Mouse (Mus musculus) embryonic facial prominence, embryonic 12.5 days (tissue): Measurements from ENCODE around the gene Dmp1. TPM values are rescaled to one million over a fixed set of nuclear protein-coding genes. Genes with fewer than 3 reads are reported as not detected.

ENCODE experiments used
- ATAC-seq: fragments of 200-750 bp; cut with Nextera tagmentation; 2 replicates; pipeline ENCODE4 v1.8.0; 2017; ENCODE audit not compliant: insufficient number of reproducible peaks, insufficient read depth, low FRiP score, low TSS enrichment
- H3K27ac ChIP-seq: fragments of 300-500 bp; sonication (generic); 2 replicates; pipeline ENCODE4 v1.5.1; 2016; ENCODE audit warnings: mild to moderate bottlenecking
- H3K27me3 ChIP-seq: fragments of 300-500 bp; sonication (generic); 2 replicates; pipeline ENCODE4 v1.6.1; 2016; ENCODE audit warnings: mild to moderate bottlenecking, moderate library complexity
- H3K36me3 ChIP-seq: fragments of 300-500 bp; sonication (generic); 2 replicates; pipeline ENCODE4 v1.6.1; 2016; ENCODE audit warnings: mild to moderate bottlenecking
- H3K4me1 ChIP-seq: fragments of 300-500 bp; sonication (generic); 2 replicates; pipeline ENCODE4 v1.6.1; 2016
- H3K4me2 ChIP-seq: fragments of 300-500 bp; sonication (generic); replicated peaks from 2 replicates; pipeline ENCODE4 v1.6.1; 2016; ENCODE audit warnings: mild to moderate bottlenecking, moderate library complexity
- H3K4me3 ChIP-seq: fragments of 300-500 bp; sonication (generic); 2 replicates; pipeline ENCODE4 v1.5.1; 2016; ENCODE audit warnings: mild to moderate bottlenecking
- H3K9ac ChIP-seq: fragments of 300-500 bp; sonication (generic); 2 replicates; pipeline ENCODE4 v1.6.1; 2016; ENCODE audit warnings: mild to moderate bottlenecking, moderate library complexity
- H3K9me3 ChIP-seq: fragments of 300-500 bp; sonication (generic); 2 replicates; pipeline ENCODE4 v1.6.1; 2016; ENCODE audit warnings: mild to moderate bottlenecking, moderate library complexity
- WGBS: fragments of 180-500 bp; shearing (Covaris S2); methylation state at CpG from one replicate; pipeline ENCODE4 v1.1.7; 2016; 5-methylcytosine and 5-hydroxymethylcytosine counted together
- polyA plus RNA-seq: library from polyadenylated mRNA; unstranded; fragments of >200 nt; fragmentation: Nextera tagmentation; extraction: Ambion mirVana; gene quantifications from 2 replicates; pipeline ENCODE4 v1.2.1, GENCODE M21; 2016

Gene Dmp1
- polyA plus RNA-seq = 0.33 and 0.43 TPM in 2 replicates

- 71% methylated on average over 5 of the region's 5 CpGs for WGBS
- H3K4me3 ChIP-seq = no peak within 1 kb of the TSS
- no peaks in the 10 kb centered on the region for H3K27me3 ChIP-seq
- no peak for ATAC-seq
- H3K9ac ChIP-seq = no peak within 1 kb of the TSS
- H3K4me2 ChIP-seq = no peak within 1 kb of the TSS
- H3K9me3 ChIP-seq = no peaks in the 10 kb centered on the region
- H3K36me3 ChIP-seq = no peaks in the 10 kb centered on the region
- no peaks in the 10 kb centered on the region for H3K4me1 ChIP-seq
- no peak within 1 kb of the TSS for H3K27ac ChIP-seq
Measured at GRCm38 (mm10) chr5:104202351-104202750, at the start of gene Dmp1. Gene Dmp1, plus strand, starts transcription at chr5:104202613.

- Histone ChIP-seq H3K36me3 (no peaks in the 10 kb centered on the region), H3K27me3 (no peaks in the 10 kb centered on the region), H3K9ac (no peak overlapping the region), H3K27ac (no peak overlapping the region), H3K4me2 (no peak overlapping the region), H3K9me3 (no peaks in the 10 kb centered on the region), H3K4me3 (no peak overlapping the region), H3K4me1 (no peaks in the 10 kb centered on the region; the same call in 1 of the 2 replicates)
- WGBS = 93% methylated on average over 7 of the region's 7 CpGs
- no peak for ATAC-seq
Measured at GRCm38 (mm10) chr5:104157701-104158100, 44.7 kb upstream of the Dmp1 start.

GRCm38 (mm10) chr5:104158332-104159052, 43.9 kb upstream of the Dmp1 start:
- Histone ChIP-seq H3K27me3 (no peaks in the 10 kb centered on the region), H3K9ac (no peak overlapping the region), H3K4me1 (no peaks in the 10 kb centered on the region; the same call in 1 of the 2 replicates), H3K9me3 (no peaks in the 10 kb centered on the region), H3K4me3 (no peak overlapping the region), H3K36me3 (no peaks in the 10 kb centered on the region), H3K4me2 (no peak overlapping the region), H3K27ac (no peak overlapping the region)
- WGBS = 85% methylated on average over 7 of the region's 7 CpGs
- no peak for ATAC-seq

DNA sequence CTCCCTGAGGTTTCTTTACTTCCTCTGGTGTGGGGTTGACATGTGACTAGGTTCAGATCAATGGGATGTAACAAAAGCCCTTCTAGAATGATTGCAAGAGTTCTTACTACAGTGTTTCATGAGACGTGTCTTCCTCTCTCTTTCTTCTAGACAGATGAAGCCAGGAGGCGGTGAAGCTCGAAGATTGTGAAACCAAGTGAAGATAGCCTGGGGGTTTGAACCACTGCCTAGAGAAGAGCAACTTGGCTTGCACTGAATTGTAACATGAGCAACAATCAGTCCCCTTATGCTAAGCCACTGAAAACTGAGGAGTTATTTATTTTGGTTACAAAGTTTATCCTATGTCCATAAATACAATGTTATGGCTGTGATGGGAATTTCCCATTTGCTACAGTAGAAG, 41.8 kb upstream of the Dmp1 start:
- Histone ChIP-seq H3K4me3 (no peak overlapping the region), H3K36me3 (no peaks in the 10 kb centered on the region), H3K27me3 (no peaks in the 10 kb centered on the region), H3K9ac (no peak overlapping the region), H3K4me1 (peaks cover 3% of the 10 kb centered on the region), H3K27ac (no peak overlapping the region), H3K9me3 (no peaks in the 10 kb centered on the region), H3K4me2 (no peak overlapping the region)
- 65% methylated on average over 3 of the region's 3 CpGs for WGBS
- ATAC-seq = no peak

GRCm38 (mm10) chr5:104161390-104161789, 41.0 kb upstream of the Dmp1 start:
- WGBS = 74% methylated on average over 1 of the region's 1 CpGs
- Histone ChIP-seq H3K9me3 (no peaks in the 10 kb centered on the region), H3K4me2 (no peak overlapping the region), H3K4me1 (peaks cover 3% of the 10 kb centered on the region), H3K36me3 (no peaks in the 10 kb centered on the region), H3K27me3 (no peaks in the 10 kb centered on the region), H3K9ac (no peak overlapping the region), H3K4me3 (no peak overlapping the region), H3K27ac (no peak overlapping the region)
- no peak for ATAC-seq

DNA sequence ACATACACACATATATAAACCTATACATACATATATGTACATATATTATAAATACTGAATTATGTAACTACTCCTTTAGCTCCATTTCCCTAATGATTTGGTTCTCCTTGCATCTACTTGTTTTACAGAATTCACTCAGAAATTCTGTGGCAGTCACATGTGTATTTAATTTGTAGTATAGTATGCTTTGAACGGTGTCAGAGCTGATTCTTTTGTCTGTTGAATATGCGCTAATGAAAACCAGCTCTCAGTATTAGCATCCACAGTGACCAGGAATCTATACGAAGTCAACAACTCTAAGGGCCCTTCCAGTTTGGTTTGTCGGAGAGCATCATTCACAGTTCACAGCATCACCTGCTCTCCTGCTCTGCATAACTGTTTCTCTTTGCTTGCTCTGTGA, 38.9 kb upstream of the Dmp1 start:
- WGBS = 44% methylated on average over 4 of the region's 4 CpGs
- Histone ChIP-seq H3K9ac (no peak overlapping the region), H3K36me3 (no peaks in the 10 kb centered on the region), H3K27ac (no peak overlapping the region), H3K4me1 (peaks cover 3% of the 10 kb centered on the region), H3K27me3 (no peaks in the 10 kb centered on the region), H3K9me3 (no peaks in the 10 kb centered on the region), H3K4me3 (no peak overlapping the region), H3K4me2 (no peak overlapping the region)
- ATAC-seq = no peak

- Histone ChIP-seq H3K4me1 (no peaks in the 10 kb centered on the region), H3K9me3 (no peaks in the 10 kb centered on the region), H3K27ac (no peak within 1 kb of the TSS), H3K27me3 (no peaks in the 10 kb centered on the region), H3K9ac (no peak within 1 kb of the TSS), H3K4me3 (no peak within 1 kb of the TSS), H3K4me2 (no peak within 1 kb of the TSS), H3K36me3 (no peaks in the 10 kb centered on the region)
- ATAC-seq = no peak
- whole genome bisulfite sequencing = 86% methylated on average over 7 of the region's 7 CpGs
Measured at GRCm38 (mm10) chr5:104170412-104170811, 32.0 kb upstream of the Dmp1 start, which contains the start of gene Dspp. Gene Dspp, plus strand, starts transcription at chr5:104170712.

- Histone ChIP-seq H3K9ac (no peak overlapping the region), H3K27ac (no peak overlapping the region), H3K9me3 (peaks cover 8% of the 10 kb centered on the region), H3K4me3 (no peak overlapping the region), H3K27me3 (no peaks in the 10 kb centered on the region), H3K4me1 (no peaks in the 10 kb centered on the region), H3K36me3 (no peaks in the 10 kb centered on the region), H3K4me2 (no peak overlapping the region)
- 81% methylated on average over 6 of the region's 6 CpGs for WGBS
- no peak for ATAC-seq
Measured at GRCm38 (mm10) chr5:104173094-104173493, 29.3 kb upstream of the Dmp1 start.

DNA sequence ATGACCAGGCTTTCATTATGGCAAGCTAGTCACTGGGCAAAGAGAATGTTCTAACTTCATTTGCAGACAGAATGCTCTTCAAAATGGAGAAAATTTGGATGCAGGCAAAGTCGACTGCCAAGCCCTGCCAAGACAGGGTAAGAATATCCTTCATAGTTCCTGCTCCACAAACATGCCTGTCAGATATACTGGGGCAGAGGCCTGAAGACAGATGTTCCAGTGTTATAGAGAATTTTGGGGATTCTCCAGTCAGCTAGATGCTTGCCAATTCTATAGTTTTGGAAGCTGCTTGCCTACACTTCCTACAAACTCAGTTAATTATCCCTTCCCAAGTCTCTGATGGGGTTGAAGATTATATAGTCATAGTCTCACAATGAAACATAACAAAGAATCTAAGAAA, 18.7 kb upstream of the Dmp1 start:
- H3K9me3 ChIP-seq = no peaks in the 10 kb centered on the region
- no peak overlapping the region for H3K4me2 ChIP-seq
- ATAC-seq = no peak
- H3K4me1 ChIP-seq = no peaks in the 10 kb centered on the region
- 70% methylated on average over 1 of the region's 1 CpGs for WGBS
- H3K27ac ChIP-seq = no peak overlapping the region
- no peak overlapping the region for H3K4me3 ChIP-seq
- H3K27me3 ChIP-seq = no peaks in the 10 kb centered on the region
- no peak overlapping the region for H3K9ac ChIP-seq
- no peaks in the 10 kb centered on the region for H3K36me3 ChIP-seq

DNA sequence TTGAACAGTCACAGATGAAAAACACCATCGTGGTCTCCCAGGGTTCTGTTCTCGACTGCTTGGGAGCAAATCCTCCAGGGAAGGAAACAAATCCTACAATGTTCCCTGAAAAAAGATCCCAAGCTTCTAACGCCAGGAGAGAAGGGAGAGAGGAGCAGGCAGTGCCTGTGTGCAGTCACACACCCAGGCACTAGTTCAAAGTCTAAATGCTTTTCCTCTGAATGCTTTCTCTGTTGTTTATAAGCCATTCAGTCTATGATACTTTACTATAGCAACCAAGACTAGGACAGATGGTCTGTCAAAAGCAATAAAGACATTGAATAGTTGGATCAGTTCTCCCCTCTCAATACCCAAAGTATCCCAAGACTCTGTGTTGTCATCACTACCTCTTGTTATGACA, 15.1 kb upstream of the Dmp1 start:
- H3K4me3 ChIP-seq = no peak overlapping the region
- H3K27ac ChIP-seq = no peak overlapping the region
- H3K4me1 ChIP-seq = no peaks in the 10 kb centered on the region
- no peaks in the 10 kb centered on the region for H3K27me3 ChIP-seq
- H3K9me3 ChIP-seq = no peaks in the 10 kb centered on the region
- H3K9ac ChIP-seq = no peak overlapping the region
- H3K4me2 ChIP-seq = no peak overlapping the region
- 65% methylated on average over 3 of the region's 3 CpGs for WGBS
- no peaks in the 10 kb centered on the region for H3K36me3 ChIP-seq
- ATAC-seq = no peak

DNA sequence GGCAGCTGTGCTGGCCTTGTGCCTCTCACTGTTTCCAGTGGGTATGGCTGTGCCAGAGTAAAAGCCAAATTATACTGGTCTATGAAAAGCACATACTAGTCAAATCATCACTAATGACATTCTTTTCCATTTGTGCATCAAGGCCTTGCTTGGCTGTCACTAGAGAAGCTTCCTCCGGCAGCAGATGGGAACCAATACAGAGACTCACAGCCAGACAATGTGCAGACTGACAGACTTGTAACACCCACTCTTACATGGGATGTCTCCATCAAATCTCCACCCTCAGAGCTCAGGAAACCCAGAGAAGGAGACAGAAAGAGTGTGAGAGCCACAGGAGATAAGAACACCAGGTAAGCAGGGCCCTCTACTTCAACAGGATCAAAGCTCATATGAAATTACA, 7.3 kb upstream of the Dmp1 start:
- H3K36me3 ChIP-seq = no peaks in the 10 kb centered on the region
- H3K27ac ChIP-seq = no peak overlapping the region
- H3K4me1 ChIP-seq = no peaks in the 10 kb centered on the region
- WGBS = 85% methylated on average over 1 of the region's 1 CpGs
- ATAC-seq = no peak
- H3K4me2 ChIP-seq = no peak overlapping the region
- no peak overlapping the region for H3K4me3 ChIP-seq
- H3K9ac ChIP-seq = no peak overlapping the region
- H3K27me3 ChIP-seq = no peaks in the 10 kb centered on the region
- H3K9me3 ChIP-seq = no peaks in the 10 kb centered on the region

GRCm38 (mm10) chr5:104201153-104201950, 1.1 kb upstream of the Dmp1 start:
- no peak overlapping the region for H3K9ac ChIP-seq
- no peak overlapping the region for H3K27ac ChIP-seq
- 88% methylated on average over 12 of the region's 12 CpGs for WGBS
- H3K4me2 ChIP-seq = no peak overlapping the region
- no peaks in the 10 kb centered on the region for H3K36me3 ChIP-seq
- no peaks in the 10 kb centered on the region for H3K27me3 ChIP-seq
- H3K4me1 ChIP-seq = no peaks in the 10 kb centered on the region
- no peaks in the 10 kb centered on the region for H3K9me3 ChIP-seq
- no peak overlapping the region for H3K4me3 ChIP-seq
- no peak for ATAC-seq
